Mouse (Mus musculus) frontal cortex, postnatal 25 days (tissue): ENCODE measurements at regions not wholly inside any gene's neighbourhood (a gene's known extent, or its start where the extent isn't known, plus 50 kb on each side); places are given as distances from the start of the nearest gene placed in this dataset.

Source experiments
- DNase-seq, 2 experiments: peaks; one replicate each; pipeline ENCODE4 v3.0.0; 2022; ENCODE audit warnings: low spot score in 2 of 2

DNA sequence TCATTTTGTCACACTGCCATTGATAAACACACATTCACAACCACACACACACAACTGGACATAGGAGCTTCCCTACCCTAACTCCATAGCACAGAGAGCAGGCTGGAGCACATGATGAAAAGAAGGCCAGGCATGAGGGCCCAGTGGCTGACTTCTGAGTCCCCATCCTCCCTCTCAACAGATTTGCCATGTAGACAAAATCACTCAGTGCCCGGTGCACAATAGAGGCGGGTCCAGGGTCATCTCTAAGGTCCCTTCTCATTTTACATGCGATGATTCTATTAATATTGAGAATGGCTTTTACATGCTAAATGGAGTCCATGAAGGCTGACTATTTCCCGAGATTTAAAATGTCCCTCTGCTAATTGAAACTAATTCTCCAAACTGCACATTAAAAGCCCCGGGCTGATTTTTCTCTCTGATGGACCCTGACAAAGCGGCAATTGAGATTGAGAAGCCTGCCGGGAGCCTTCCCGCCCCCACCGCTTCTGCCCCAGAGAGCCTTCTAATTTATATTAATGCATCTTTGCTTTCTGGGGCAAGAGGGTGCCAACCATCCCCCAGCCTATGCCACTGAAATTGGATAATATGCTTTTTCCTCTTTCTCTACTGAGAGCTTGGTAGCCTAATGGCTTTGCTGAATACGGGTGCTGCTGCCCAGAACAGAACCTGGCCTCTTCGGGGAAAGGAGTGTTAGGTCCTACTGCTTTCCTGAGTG lies 252.7 kb upstream of the Dio3 start:
- no peak for DNase-seq

DNA sequence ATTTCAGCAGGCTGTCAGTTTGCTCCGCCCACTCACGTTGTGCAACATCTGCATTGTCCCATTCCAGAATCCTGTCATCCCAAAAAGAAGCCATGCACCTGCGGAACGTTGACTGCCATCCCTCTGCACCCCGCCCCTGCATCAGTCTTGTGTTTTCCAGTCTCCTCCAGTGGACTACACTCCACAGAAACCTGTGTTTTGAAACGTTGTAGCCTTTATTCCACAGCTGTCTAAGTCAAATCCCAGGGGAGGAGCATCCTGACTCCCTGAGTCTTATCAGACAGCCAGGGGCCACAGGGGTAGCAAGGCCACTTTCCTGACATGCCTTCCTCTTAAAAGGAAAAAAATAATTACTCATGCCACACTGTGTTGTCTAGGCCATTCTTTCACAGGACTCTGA lies 251.5 kb upstream of the Dio3 start:
- no peak for DNase-seq

DNA sequence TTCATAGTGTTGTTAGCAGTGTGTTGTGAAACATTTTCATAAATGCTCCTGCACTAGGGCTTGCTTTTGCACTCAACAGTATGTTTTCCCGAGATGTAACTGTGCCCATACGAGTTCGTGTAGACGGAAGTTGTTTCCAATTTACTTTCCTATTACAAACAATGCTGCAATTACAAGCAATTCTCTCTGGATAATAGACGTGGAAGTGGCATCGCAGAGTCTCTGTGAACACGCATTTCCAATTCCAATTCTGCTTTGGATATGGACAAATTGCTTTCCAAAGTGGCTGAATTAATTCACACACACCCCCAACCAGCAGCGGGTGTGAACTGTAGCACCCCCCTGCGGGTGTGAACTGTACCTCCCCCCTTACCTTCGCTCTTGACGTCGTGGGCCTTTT lies 250.9 kb upstream of the Dio3 start:
- DNase-seq, result no peak

DNA sequence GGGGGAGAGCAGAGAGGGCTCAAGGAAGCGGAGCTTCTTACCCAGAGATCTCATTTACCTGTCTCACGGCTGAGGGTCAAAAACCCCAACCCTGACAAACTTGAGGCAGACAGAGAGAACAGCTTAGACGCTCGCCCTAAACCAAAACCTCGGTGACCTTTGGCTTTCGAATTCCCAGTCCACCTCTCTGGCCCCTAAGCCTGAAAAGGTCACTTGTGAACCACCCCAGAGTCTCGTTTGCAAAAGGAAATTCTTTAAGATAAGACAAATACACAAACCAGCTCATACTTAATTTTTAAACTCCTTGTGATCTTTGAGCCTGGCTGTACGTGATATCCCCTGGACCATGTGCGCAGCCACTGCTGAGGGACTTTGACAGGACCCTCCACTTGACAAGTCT lies 250.2 kb upstream of the Dio3 start:
- DNase-seq, result no peak

DNA sequence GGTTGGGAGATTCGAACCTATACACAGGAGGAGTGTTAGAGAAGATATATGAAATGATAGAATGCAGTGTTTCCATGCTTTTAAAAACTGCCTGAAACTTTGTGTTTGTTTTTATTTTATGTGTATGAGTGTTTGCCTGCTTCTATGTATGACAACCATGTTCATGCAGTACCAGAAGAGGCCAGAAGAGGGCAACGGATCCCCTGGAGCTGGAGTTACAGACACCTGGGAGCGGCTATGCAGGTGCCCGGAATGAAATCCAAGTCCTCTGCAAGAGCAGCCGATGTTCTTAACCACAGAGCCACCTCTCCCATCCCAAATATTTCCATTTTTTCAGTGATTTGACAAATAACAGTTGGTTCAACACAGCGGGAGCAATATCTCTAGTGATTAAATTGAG lies 247.5 kb upstream of the Dio3 start:
- no peak for DNase-seq

DNA sequence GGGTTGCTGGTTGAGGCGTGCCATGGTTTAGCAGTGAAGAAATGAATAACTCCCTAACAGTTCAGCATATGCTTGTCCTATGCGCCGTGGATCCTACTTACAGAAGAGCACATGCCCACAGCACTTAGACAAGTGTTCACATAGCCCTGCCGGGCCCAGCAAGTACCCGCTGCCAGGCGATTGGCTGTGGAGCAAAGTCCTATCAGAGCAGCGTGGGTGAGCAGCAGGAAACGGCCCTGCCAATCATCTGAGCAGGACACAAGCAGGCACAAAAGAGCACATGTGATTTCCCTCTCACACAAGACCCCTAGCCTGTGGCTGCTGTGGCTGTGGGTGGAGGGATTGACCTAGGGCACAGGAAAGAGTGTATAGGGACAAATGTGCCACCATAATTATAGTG lies 243.7 kb upstream of the Dio3 start:
- DNase-seq, result no peak

DNA sequence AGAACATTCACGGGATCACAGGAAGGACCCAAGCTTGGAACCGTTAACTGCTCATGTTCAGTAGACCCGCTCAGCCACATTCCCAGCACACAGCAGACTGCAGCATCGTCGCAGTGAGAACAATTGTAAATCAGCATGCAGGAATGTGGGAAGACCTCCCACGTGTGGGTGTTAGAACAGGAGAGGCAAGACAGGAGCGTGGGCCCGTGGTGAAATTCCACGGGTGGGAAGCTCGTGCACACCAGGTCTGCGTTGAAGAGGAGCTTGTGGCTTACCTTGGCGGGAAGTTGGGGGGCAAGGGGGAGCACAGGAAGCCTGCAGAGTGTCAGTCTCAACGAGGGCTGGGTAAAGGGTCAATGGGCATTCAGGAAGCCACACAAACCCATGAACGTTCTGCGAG lies 238.2 kb upstream of the Dio3 start:
- DNase-seq, result peak in 1 of 2 experiments; percentile 26

DNA sequence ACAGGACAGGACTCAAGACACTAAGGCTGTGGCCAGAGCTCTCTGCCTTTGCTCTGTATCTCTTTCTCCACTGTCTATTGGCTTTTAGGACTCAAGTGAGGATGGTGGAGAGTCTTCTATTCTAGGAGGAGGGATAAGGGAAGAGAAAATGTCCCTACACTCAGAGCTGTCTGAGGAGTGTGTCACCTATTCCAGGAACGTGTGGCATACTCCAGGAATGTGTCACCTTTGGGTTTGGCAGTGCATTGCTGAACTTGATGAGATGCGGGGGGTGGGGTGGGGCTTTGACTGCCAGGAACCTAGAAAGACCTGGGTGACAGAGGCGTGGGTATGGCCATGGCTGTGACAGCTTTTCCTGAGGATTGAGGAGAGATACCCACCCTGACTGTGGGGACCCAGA lies 237.1 kb upstream of the Dio3 start:
- no peak for DNase-seq

DNA sequence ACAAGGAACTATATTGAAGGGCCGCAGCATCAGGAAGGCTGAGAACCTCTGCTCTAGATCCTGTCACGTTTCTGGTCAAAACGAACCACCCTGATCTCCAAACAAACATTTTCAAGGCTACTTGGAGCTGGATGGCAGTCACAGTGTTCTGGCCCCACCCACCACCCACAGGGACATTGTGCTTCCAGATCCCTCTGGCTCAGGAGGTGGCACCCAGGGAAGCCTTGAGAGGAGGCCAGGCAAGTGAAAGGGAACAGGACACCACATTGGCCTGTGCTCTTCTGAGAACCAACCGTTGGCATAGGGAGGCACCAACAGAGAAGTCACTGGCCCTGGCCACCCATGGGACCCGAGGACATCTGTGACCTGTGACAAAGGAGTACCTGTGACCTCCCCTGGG lies 234.6 kb upstream of the Dio3 start:
- DNase-seq, result no peak

DNA sequence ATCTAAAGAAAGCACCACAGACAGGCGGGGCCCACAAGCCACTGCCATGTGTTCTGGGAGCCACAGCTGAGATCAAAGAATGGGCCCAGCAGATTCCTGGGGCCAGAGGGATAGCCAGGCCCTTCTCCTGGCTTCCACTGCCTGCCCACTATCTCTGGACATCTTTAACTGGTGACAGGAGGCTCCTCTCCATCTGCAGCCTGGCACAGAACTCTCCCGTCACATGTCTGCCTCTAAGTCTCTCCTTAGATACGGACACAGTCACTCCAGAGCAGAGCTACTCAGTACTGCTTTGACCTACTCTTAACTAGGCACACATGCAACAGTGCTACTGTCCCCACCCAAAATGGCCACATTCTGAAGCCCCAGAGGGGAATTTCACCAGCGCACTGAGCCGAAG lies 234.1 kb upstream of the Dio3 start:
- DNase-seq, result no peak

DNA sequence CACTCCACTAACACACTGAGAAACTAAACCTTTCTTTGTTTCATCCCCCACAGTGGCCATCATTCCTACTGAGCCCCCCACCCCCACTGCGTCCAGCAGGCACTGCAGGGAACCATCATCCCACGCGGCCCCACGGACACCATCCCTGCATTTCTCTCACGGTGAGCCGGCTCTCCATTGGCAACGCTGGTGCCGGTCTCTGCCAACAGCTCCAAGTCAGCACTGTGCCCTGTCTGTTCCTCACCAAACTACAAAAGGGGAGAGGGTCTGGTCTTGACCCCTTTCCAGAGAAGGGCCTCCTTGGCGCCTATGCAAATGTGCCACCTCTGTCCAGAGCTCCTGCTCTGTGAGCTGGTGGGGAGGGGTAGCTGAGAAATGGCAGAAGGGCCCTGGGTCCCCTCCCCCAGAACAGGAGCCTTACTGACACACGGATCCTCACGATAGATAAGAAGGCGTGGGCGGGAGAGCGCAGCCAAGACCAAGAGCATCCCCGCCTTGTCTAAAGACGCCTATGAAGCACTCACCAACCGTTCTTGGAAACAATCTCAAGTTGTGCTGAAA lies 233.0 kb upstream of the Dio3 start:
- no peak for DNase-seq

DNA sequence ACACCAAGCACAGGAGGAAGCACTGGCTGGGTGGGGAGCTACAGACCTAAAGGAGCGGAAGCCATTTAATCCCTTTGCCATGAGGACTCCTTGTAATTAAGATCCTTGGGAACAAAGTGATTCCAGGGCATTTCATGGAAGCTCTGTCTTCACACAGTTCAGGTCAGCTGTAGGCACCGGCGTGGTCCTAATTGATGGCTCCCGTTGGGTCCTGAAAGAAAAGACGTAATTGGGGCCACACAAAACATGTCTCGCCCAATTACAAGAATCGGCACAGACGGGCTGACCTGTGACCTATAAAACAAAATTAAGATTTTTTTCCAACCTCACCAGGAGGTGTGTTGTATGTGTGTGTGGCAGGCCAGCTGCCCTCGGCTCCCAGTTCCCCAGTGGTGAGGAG lies 232.3 kb upstream of the Dio3 start:
- DNase-seq, result no peak

DNA sequence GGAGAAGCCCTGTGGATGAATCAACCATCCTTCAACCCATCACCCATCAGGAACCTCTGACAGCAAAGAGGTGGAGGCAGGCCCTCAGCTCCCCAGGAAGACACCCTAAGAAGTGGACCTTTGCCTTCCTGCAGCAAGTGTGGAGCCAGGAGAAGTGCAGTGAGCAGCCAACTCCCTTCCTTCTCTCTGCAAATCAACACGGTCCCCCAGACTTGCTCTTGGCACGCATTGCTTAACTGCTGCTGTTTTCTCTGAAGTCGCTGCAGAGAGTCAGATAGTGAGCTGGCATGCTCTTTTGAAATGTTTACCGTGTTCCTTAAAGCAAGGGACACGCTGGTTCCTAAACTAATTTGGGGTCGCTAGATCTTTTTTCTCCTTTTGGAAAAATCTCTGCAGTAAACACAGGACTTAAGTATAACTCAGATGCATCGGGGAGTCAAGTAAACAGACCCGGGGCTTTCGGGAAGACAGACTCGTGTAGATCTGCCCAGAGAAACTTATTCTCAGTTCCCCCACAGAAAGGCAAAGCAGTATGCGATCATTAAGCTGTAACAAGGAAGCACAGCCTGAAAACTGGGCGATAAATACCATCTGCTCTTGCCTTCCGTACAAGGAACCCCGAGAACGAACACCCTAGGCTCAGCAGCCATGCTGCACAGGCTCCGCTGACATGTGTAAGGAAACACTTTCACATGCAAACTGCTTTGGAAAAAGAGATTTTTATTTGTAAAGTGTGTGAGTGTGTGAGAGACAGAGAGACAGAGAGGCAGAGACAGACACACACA lies 231.2 kb upstream of the Dio3 start:
- no peak for DNase-seq

DNA sequence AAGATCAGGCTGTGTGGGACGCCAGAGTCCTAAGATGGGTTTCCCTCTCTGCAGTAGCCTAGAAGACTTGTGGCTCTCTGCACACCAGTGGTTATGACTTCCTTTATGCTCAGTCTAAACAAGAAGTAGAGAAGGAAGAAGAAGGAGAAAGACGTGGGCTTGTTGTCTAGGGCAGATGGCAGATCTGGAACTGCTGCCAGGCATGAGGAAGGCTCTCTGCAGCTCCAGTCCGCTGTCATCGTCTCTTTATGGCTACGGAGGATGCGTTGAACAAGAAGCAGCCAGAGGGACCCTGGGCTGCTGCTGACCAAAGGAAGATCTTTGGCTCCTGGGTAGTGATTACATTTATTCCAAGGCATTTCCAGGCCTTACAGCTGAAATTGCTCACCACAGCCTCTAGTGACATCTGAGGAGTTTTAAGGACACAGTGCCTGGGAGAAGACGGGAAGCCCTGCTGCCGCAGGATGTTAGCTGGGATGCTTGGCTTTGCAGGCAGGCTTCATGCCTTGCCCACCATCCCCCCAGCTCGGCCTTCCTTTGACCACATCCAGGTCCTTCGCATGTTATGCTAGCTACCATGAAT lies 229.6 kb upstream of the Dio3 start:
- DNase-seq, result peak in 1 of 2 experiments; percentile 19

DNA sequence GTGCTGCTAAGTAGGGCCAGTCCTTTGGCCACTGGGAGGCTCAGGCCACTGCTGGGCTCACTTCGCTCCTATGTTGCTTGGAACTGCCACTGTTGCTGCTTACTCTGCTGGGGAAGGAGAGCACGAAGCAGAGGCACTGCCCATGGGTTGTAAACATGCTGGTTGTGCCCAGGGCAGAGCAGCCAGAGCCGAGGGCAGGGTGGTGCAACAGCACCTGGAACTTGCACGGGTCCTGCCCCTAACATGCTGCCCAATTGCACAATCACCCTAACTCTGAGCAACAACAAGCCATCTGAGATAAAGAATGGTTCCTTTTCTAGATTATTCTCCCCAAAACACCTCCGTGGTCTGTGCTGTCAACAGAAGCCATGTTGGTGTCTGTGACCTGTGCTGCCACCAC lies 219.5 kb upstream of the Dio3 start:
- no peak for DNase-seq

DNA sequence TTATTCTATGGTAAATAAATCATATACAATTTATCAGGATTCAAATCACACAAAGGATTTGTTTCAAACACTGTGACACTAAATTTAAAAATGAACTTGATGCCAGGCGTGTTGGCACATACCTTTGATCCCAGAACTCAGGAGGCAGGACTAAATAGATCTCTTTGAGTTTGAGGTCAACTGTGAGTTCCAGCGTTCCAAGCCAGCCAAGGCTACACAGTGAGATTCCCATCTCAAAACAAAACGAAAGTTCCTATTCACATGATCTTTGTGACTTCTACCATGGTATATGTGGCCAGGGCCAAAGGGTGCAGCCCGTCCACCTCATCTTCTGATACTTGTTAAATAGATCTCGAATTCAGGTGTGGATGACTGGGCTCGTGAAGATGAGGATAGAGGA lies 216.9 kb upstream of the Dio3 start:
- DNase-seq, result no peak

DNA sequence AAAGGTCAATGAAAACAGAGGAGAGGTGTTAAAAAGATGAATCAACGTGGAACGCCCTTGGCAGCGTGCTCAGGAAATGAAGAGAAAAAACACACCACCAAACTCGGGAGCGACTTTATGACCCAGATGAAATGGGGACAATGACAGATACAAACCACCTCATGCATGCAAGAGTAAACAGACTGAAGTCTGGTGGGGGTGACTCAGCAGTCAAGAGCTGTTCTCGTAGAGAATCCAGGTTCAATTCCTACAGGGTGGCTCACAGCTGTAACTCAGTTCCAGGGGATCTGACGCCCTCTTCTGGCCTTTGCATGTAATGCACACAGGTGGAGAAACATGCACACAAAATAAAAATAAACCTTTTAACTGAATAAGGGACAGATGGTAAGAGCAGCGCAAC lies 215.9 kb upstream of the Dio3 start:
- DNase-seq, result no peak

DNA sequence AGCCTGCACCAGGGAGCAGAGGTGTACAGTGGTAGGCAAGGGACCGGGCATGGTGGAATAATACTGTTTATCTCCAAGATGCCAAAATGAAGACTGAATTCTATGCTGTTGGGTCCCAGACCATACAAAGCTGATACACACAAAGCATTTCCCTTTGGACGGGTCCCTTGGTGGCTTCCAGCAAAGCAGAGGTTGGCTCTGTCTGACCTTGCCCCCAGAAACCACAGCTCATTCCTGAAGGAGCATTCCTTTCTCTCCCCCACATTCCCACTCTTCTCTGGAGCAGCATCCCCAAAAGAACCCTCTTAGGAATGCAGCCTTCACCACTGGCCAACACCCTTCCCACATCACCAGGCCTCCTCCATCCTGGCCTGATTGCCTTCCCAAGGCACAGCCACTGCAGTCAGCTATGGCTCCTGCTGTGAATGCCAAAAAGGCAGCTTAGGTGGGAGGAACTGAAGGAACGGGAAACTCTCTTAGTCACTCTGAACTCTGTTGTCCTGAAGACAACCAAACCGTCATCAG lies 212.4 kb upstream of the Dio3 start:
- no peak for DNase-seq

DNA sequence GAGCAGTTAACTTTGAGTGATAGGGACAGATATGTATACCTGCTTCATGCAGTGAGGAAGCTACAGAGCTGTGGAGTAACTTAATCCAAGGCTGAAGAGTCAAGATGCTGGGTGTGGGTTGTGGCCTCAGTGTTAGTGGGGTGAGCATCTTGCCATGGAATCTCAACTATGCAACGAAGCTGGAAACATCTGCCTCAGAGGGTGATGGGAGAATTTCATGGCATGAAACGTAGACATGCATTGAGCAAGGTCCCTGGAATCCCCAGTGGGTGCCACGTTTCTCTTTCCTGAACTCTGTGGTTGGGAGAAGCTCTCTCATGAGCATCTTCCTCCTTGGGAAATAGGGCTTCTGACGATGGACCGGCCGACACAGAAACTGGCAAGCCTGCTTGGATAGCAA lies 208.4 kb upstream of the Dio3 start:
- DNase-seq, result no peak

DNA sequence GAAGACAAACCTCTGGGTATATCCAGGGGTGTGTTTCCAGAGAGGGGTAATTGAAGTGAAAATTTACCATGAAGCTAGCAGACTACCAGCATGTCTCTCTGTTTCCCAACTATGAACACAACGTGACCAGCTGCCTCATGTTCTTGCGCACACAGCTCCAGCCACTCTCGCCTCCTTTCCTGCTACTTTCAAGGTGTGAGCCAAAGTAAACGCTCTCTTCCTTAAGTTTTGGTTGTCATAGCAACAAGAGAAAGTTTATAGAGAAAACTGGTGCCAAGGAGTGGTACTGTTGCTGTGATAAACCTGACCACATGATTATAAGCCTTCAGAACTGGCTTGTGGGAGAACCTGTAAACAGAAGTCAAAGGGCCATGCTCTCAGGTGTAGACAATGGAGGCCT lies 207.0 kb upstream of the Dio3 start:
- DNase-seq, result no peak

DNA sequence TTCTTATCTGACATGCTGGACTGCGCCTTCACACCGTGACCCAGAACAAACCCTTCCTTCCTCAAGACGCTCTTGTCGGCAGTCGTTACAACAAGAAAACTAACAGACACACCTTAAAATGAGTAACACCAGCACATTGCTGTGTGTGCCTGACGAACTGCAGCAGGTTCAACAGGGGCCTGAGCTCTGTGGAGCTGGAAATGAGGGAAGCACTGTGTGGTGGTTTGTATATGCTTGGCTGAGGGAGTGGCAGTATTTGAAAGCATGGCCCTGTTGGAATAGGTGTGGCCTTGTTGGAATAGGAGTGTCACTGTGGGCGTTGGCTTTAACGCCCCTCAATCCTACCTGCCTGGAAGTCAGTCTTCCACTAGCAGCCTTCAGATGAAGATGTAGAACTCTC lies 203.9 kb upstream of the Dio3 start:
- no peak for DNase-seq

DNA sequence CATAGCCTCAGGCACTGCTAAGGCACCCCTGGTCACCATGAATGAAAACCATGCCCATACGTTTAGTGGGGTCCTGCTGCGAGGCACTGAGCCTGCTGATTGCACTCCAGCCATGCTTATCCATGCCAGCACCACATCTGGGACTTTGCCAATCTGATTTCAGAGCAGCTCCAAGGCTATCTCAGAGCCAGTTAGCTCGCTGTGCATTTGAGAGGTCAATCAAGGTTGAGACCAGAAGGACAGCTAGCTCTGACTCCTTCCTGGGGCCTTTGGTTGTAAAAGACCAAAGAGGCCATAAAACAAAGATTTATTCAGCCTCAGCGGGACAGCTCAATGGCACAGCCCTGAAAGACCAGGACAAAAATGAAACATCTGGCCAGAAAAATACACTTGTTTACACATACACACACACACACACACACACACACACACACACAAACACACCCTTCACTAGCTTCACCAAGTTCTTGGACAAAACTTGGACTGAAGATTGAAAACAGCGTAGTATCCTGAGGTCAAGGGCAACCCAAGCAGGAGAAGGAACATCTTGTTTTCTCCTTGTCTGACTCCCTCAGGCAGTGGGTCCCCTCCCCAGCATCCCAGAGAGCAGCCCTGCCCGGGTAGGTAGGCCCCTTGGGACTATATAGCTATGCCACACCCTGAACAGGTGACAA lies 201.5 kb upstream of the Dio3 start:
- DNase-seq, result no peak
